Mouse (Mus musculus) thymus, adult 2 months (tissue): ENCODE results near the gene Slc4a2.

Experiments used
- CTCF ChIP-seq: fragments of 200-500 bp; IDR thresholded peaks from 2 replicates; pipeline ENCODE4 v1.5.1; 2012; ENCODE audit warnings: mild to moderate bottlenecking, control low read depth, low read length, moderate library complexity, borderline replicate concordance; ENCODE audit not compliant: control insufficient read depth, poor library complexity, insufficient read depth; ENCODE audit errors: extremely low read depth
- POLR2A ChIP-seq: fragments of 200-500 bp; IDR thresholded peaks from 2 replicates; pipeline ENCODE4 v1.6.1; 2012; ENCODE audit warnings: mild to moderate bottlenecking, low read length, control low read depth, moderate library complexity; ENCODE audit not compliant: control insufficient read depth, poor library complexity, insufficient read depth; ENCODE audit errors: extremely low read depth

- no peak for TF ChIP-seq CTCF
- TF ChIP-seq POLR2A, result no peak
These were observed 18.2 kb upstream of the Slc4a2 start for GRCm38 (mm10) chr5:24405389-24405876.
